Comparison of ENCODE assay signal across 26 mouse cellular contexts in genomic region chr1:181476141-181476540, GRCm38 (mm10). TPM values are rescaled to one million over a fixed set of nuclear protein-coding genes. Genes with fewer than 3 reads are reported as not detected.
DNase-seq lines count a peak whose midpoint lies in the region; ATAC-seq lines count a peak whose summit lies in the region.
"Had no signal": no experiment of that assay in that cellular context is flagged by ENCODE, and none has a peak within 500 bp of the region (broad histone marks: within the 10 kb centered on the region; RNA-seq: fewer than 3 reads in every experiment).

No protein-coding gene starts in this region.

- H3K9ac ChIP-seq in heart, embryonic 12.5 days: no peak overlapping the region
- H3K9ac ChIP-seq: forebrain, embryonic 15.5 days; liver, embryonic 14.5 days; lung, embryonic 15.5 days; neural tube, embryonic 12.5 days had no signal

- DNase-seq in cerebellum, postnatal 10 days: peak; percentile 19 to 44
- no peak for DNase-seq in cerebellum, adult 18-20 months
- DNase-seq in heart, postnatal 14 days: peak; percentile 17 to 25
- DNase-seq in kidney, adult 8-10 months: peak; percentile 32 to 65
- no peak for DNase-seq in kidney, postnatal 4 days
- DNase-seq in kidney, postnatal 14 days: peak; percentile 40
- DNase-seq in right cerebral cortex, postnatal 25 days: no peak
- DNase-seq: adrenal gland, postnatal 36 days; cerebellum, adult 9-11 months; gastrocnemius, postnatal 10 days; lung, postnatal 36 days; midbrain, embryonic 14.5 days; right cerebral cortex, postnatal 14 days had no signal

- no peak overlapping the region for H3K4me3 ChIP-seq in heart, embryonic 12.5 days
- H3K4me3 ChIP-seq: embryonic facial prominence, embryonic 10.5 days; forebrain, embryonic 15.5 days; heart, adult 2 months; lung, embryonic 15.5 days; megakaryocyte, embryonic 14.5 days; neural tube, embryonic 12.5 days had no signal

- no peaks in the 10 kb centered on the region for H3K4me1 ChIP-seq in heart, embryonic 12.5 days (replicated peaks)
- H3K4me1 ChIP-seq: embryonic facial prominence, embryonic 10.5 days; megakaryocyte, embryonic 14.5 days; neural tube, embryonic 12.5 days had no signal

- H3K4me2 ChIP-seq in heart, embryonic 12.5 days: no peak overlapping the region
- H3K4me2 ChIP-seq: forebrain, embryonic 15.5 days; lung, embryonic 15.5 days; neural tube, embryonic 12.5 days had no signal

- intact Hi-C loops in heart, postnatal 14 days (cut with DNase I): no loop called here

- H3K36me3 ChIP-seq in heart, embryonic 12.5 days: no peaks in the 10 kb centered on the region
- H3K36me3 ChIP-seq: embryonic facial prominence, embryonic 10.5 days; forebrain, embryonic 15.5 days; lung, embryonic 15.5 days; neural tube, embryonic 12.5 days had no signal

- no peak for ATAC-seq in heart, embryonic 12.5 days (ENCODE audit: insufficient number of reproducible peaks, low FRiP score)
- ATAC-seq: forebrain, embryonic 15.5 days; intestine, postnatal 0 days had no signal

- H3K27me3 ChIP-seq in heart, embryonic 12.5 days (replicated peaks): no peaks in the 10 kb centered on the region
- H3K27me3 ChIP-seq: forebrain, embryonic 15.5 days; lung, embryonic 15.5 days; neural tube, embryonic 12.5 days had no signal

- 77% methylated on average over 8 of the region's 8 CpGs for WGBS in heart, embryonic 12.5 days

- no peak overlapping the region for H3K27ac ChIP-seq in heart, embryonic 12.5 days (ENCODE audit: poor library complexity, severe bottlenecking)
- H3K27ac ChIP-seq: embryonic facial prominence, embryonic 10.5 days; forebrain, embryonic 15.5 days; heart, adult 2 months; liver, embryonic 14.5 days; lung, embryonic 15.5 days; neural tube, embryonic 12.5 days had no signal

- H3K9me3 ChIP-seq in heart, embryonic 12.5 days (replicated peaks): peaks cover 10% of the 10 kb centered on the region
- H3K9me3 ChIP-seq: lung, embryonic 15.5 days had no signal

RNA-seq across cellular contexts. Expression of gene Ccdc121, which starts 35.1 kb away (rescaled TPM):
- not detected for total RNA-seq in heart, postnatal 14 days (2021)
- polyA plus RNA-seq in heart, embryonic 12.5 days (2016; fragmentation: Nextera tagmentation; extraction: Ambion mirVana): 0.30 and 0.31 TPM in 2 replicates
- total RNA-seq: adrenal gland, postnatal 36 days; gastrocnemius, postnatal 10 days; heart, adult 2 months; hematopoietic stem cell, adult 5-6 weeks had no signal
- polyA plus RNA-seq: intestine, postnatal 0 days; liver, embryonic 14.5 days; neural tube, embryonic 12.5 days; spleen, adult 2 months; testis, adult 2 months; urinary bladder, adult 2 months had no signal

Comparison
In these comparisons a context has a peak if more than half of its experiments do, and no peak if none do; other contexts are left out.
1. DNase-seq: peak in cerebellum, postnatal 10 days (2 of 2), heart, postnatal 14 days (2 of 2), kidney, adult 8-10 months (2 of 2) and kidney, postnatal 14 days (single experiment); none in cerebellum, adult 18-20 months (0 of 2), kidney, postnatal 4 days (0 of 2) and right cerebral cortex, postnatal 25 days (single experiment).